Mouse (Mus musculus) kidney, adult 9 months (tissue): ENCODE measurements at regions not wholly inside any gene's neighbourhood (a gene's known extent, or its start where the extent isn't known, plus 50 kb on each side); places are given as distances from the start of the nearest gene placed in this dataset.
A peak's percentile ranks its signal among the peaks of the same experiment; 100 is the strongest.

Experiments
- DNase-seq: peaks from one replicate; pipeline ENCODE4 v3.0.0; 2022

GRCm38 (mm10) chr4:84177827-84178226 lies 497.2 kb downstream of the Bnc2 start:
- no peak for DNase-seq

- no peak for DNase-seq
Measured at GRCm38 (mm10) chr4:84184436-84184835, 490.6 kb downstream of the Bnc2 start.

GRCm38 (mm10) chr4:84184844-84185243 lies 490.2 kb downstream of the Bnc2 start:
- DNase-seq: no peak

- no peak for DNase-seq
Measured at GRCm38 (mm10) chr4:84189315-84189714, 485.8 kb downstream of the Bnc2 start.

- DNase-seq: no peak
Measured at GRCm38 (mm10) chr4:84191303-84191702, 483.8 kb downstream of the Bnc2 start.

GRCm38 (mm10) chr4:84192301-84192700 lies 482.8 kb downstream of the Bnc2 start:
- DNase-seq: no peak

GRCm38 (mm10) chr4:84196732-84197131 lies 478.3 kb downstream of the Bnc2 start:
- no peak for DNase-seq

GRCm38 (mm10) chr4:84198176-84198575 lies 476.9 kb downstream of the Bnc2 start:
- no peak for DNase-seq

GRCm38 (mm10) chr4:84199181-84199656 lies 475.9 kb downstream of the Bnc2 start:
- DNase-seq: no peak

GRCm38 (mm10) chr4:84201001-84201400 lies 474.1 kb downstream of the Bnc2 start:
- no peak for DNase-seq

- DNase-seq: no peak
Measured at GRCm38 (mm10) chr4:84202231-84202630, 472.8 kb downstream of the Bnc2 start.

- no peak for DNase-seq
Measured at GRCm38 (mm10) chr4:84203680-84204079, 471.4 kb downstream of the Bnc2 start.

- peak; percentile 84 for DNase-seq
Measured at GRCm38 (mm10) chr4:84204777-84205176, 470.3 kb downstream of the Bnc2 start.

- DNase-seq: no peak
Measured at GRCm38 (mm10) chr4:84208175-84208574, 466.9 kb downstream of the Bnc2 start.

- no peak for DNase-seq
Measured at GRCm38 (mm10) chr4:84209538-84209937, 465.5 kb downstream of the Bnc2 start.

GRCm38 (mm10) chr4:84211311-84211875 lies 463.7 kb downstream of the Bnc2 start:
- no peak for DNase-seq

GRCm38 (mm10) chr4:84212004-84212403 lies 463.1 kb downstream of the Bnc2 start:
- no peak for DNase-seq

- DNase-seq: no peak
Measured at GRCm38 (mm10) chr4:84214523-84214922, 460.6 kb downstream of the Bnc2 start.

GRCm38 (mm10) chr4:84218961-84219360 lies 456.1 kb downstream of the Bnc2 start:
- no peak for DNase-seq

GRCm38 (mm10) chr4:84222057-84222717 lies 452.9 kb downstream of the Bnc2 start:
- no peak for DNase-seq

- no peak for DNase-seq
Measured at GRCm38 (mm10) chr4:84222805-84223335, 452.2 kb downstream of the Bnc2 start.

- no peak for DNase-seq
Measured at GRCm38 (mm10) chr4:84224556-84224955, 450.5 kb downstream of the Bnc2 start.
